Mouse (Mus musculus) G1E (cell line): ENCODE data around the gene Tango6.

Experiments used
- CTCF ChIP-seq: IDR thresholded peaks from 2 replicates; pipeline ENCODE4 v1.5.1; 2012; ENCODE audit warnings: low read depth, low read length, inconsistent platforms, mixed read lengths
- GATA1 ChIP-seq: IDR thresholded peaks from 2 replicates; pipeline ENCODE4 v1.6.1; 2012; ENCODE audit warnings: borderline replicate concordance, low read length, inconsistent platforms, mixed read lengths
- GATA2 ChIP-seq: IDR thresholded peaks from 2 replicates; pipeline ENCODE4 v1.6.1; 2012; ENCODE audit warnings: low read depth, low read length, inconsistent platforms, borderline replicate concordance
- POLR2AphosphoS5 ChIP-seq: IDR thresholded peaks from 2 replicates; pipeline ENCODE4 v1.6.1; 2012; ENCODE audit warnings: low read depth, low read length, inconsistent platforms; ENCODE audit not compliant: insufficient replicate concordance
- TAL1 ChIP-seq: conservative IDR thresholded peaks from 2 replicates; pipeline ENCODE4 v1.6.1; 2012; ENCODE audit warnings: low read depth, low read length, inconsistent platforms, mixed read lengths

DNA sequence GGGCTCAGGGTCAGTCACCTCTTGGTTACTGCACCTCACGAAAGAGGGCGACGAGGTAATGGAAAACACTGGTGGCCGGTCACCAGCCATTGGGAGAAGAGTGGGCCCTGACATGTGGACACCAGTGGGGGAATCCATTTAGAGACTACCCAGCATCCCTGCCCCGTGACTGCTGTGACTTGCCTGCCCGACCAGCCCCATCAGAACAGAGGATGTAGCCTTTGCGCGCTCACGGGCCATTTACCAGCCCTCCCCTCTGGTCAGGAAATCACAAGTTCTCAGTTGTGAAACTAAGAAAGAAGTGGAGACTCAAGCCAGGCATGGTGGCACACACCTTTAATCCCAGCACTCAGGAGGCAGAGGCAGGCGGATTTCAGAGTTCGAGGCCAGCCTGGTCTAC is 118.4 kb downstream of the Tango6 start:
- TF ChIP-seq CTCF (no peak), POLR2AphosphoS5 (no peak), GATA2 (no peak), GATA1 (no peak), TAL1 (no peak)
